Mouse (Mus musculus) retina, postnatal 7 days (tissue): Measurements from ENCODE around the gene Klra17.
"Not testable (repeated sequence)": the region's sequence is repeated elsewhere in the genome, so short reads cannot be mapped to it uniquely, and the experiment has no call there.

Source experiments
- DNase-seq: peaks from one replicate; pipeline ENCODE4 v3.0.0-alpha.2; 2012; ENCODE audit warnings: low read depth, low spot score

Gene Klra17

GRCm38 (mm10) chr6:129876549-129876948 lies at the start of gene Klra17:
TSS of gene Klra17 (minus strand) at chr6:129876672.
- no peak for DNase-seq

GRCm38 (mm10) chr6:129917476-129917946 lies 41.0 kb upstream of the Klra17 start, which contains the start of gene Klra5:
TSS of gene Klra5 (minus strand) at chr6:129917650.
- DNase-seq = not testable (repeated sequence)

GRCm38 (mm10) chr6:129916996-129917395 lies 40.5 kb upstream of the Klra17 start:
- DNase-seq = no peak

- DNase-seq = no peak
Measured at GRCm38 (mm10) chr6:129882525-129882924, 6.1 kb upstream of the Klra17 start.

- DNase-seq = not testable (repeated sequence)
Measured at GRCm38 (mm10) chr6:129862349-129862748, 14.1 kb downstream of the Klra17 start, which contains the start of gene Gm17631. TSS of gene Gm17631 (plus strand) at chr6:129862649.

GRCm38 (mm10) chr6:129825559-129825958 lies 50.9 kb downstream of the Klra17 start:
- no peak for DNase-seq

- DNase-seq = no peak
Measured at GRCm38 (mm10) chr6:129824004-129824403, 52.5 kb downstream of the Klra17 start.

GRCm38 (mm10) chr6:129817731-129818130 lies 58.7 kb downstream of the Klra17 start:
- no peak for DNase-seq

GRCm38 (mm10) chr6:129784170-129784569 lies 92.3 kb downstream of the Klra17 start, which contains the start of gene Gm156:
TSS of gene Gm156 (minus strand) at chr6:129784270.
- not testable (repeated sequence) for DNase-seq
